Mouse (Mus musculus): ENCODE measurements around the gene Noc4l. TPM values are rescaled to one million over a fixed set of nuclear protein-coding genes. Genes with fewer than 3 reads are reported as not detected.

The Noc4l gene
- polyA plus RNA-seq, 1 experiment from 2014 or later: 24.1 TPM

DNA sequence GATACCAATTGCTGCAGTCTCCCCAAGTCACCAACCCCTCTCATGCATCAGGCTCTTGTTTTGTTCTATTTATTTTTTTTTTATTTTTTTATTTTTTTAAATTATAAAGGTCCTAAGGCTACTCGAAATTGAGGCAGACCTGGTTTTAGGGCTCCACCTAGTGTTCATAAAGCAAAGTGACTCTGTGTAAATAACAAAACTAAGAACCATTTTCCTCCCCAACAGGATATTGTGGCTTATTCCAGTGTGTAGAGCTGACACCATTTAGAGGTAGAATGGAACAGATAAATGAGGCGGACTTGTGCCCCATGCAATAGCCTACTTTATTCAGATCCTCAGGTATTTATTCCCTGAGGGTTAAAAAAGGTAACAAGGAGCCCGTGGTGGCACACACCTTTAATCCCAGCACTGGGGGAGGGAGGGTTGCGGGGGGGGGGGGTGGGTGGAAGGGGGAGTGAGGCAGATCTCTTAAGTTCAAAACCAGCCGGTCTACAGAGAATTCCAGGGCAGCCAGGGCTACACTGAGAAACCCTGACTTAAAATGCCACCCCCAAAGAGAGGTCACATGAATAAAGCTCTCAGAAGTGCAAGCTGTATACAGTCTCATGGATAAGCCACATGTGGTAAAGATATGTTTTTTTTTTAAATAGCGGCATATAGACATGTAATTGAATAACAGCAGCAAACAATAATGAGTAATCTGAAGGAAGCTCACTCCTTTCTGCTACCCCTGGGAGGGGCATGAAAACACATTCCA, 17.1 kb downstream of the Noc4l start:
- 32% methylated on average over 6 of the region's 6 CpGs for WGBS
- no peak for ATAC-seq (replicated peaks; ENCODE audit: insufficient number of reproducible peaks, insufficient read depth, low FRiP score, low read depth)
- Histone ChIP-seq H3K27ac (no peak overlapping the region), H3K27me3 (peaks cover 21% of the 10 kb centered on the region), H3K4me1 (replicated peaks) (no peaks in the 10 kb centered on the region), H3K9ac (no peak overlapping the region), H3K4me2 (no peak overlapping the region), H3K9me3 (replicated peaks) (no peaks in the 10 kb centered on the region), H3K36me3 (no peaks in the 10 kb centered on the region), H3K4me3 (no peak overlapping the region)

DNA sequence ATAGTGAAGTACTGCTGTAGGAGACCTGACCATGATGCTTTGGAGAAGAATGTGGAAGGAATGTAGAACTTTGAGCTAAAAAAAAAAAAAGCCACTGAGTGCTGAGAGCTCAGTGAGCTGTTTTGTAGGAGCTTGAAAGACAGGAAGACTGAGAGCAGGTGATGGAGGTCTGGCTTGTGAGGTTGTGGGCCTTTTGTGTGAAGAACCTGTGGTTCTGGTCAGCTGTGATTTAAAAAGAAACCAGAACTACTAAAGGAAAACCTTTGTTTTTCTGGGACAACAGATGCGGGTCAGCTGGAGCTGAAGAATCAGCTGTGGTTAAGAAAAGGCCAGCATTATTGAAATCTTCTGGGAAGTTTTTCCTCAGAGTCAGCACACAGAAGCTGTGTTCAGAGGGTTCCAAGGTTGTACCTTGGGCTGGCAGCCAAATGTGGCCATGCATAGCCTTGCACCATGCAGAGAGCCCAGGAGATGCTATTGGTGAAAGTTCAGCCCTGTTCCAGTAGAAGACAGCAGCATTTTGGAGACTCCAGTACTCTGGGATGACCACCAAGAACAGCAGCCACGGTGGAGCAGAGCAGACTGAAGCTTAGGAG, 23.6 kb downstream of the Noc4l start:
- Histone ChIP-seq H3K4me1 (replicated peaks) (peaks cover 3% of the 10 kb centered on the region; the same call in 1 of the 2 replicates), H3K27ac (no peak overlapping the region), H3K27me3 (peaks cover 42% of the 10 kb centered on the region), H3K4me2 (no peak overlapping the region), H3K9me3 (replicated peaks) (no peaks in the 10 kb centered on the region), H3K9ac (no peak overlapping the region), H3K36me3 (no peaks in the 10 kb centered on the region), H3K4me3 (no peak overlapping the region)
- WGBS: 77% methylated on average over 2 of the region's 2 CpGs
- no peak for ATAC-seq (replicated peaks; ENCODE audit: insufficient number of reproducible peaks, insufficient read depth, low FRiP score, low read depth)

DNA sequence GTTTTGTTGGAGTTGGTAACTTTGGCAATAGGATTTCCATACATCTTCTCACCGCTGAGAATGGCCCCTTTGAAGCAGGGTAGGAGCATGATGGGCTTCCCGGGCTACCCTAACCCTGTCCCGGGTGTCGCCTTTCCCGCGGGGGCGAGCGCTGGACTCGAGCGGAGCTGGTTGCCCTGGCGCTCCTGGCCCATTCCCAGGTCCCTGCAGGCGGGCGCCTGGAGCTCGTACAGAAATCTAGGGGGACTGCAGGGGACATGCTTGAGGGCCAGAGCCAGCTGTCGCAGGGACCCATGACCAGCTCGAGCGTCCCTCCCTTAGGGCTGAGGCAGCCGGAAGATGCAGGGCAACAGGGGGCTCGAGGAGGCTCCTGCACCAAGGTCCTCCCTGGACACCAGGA, 25.1 kb downstream of the Noc4l start:
- no peak overlapping the region for H3K9ac ChIP-seq
- H3K27me3 ChIP-seq: peaks cover 35% of the 10 kb centered on the region
- no peaks in the 10 kb centered on the region for H3K9me3 ChIP-seq (replicated peaks)
- 6% methylated on average over 19 of the region's 19 CpGs for WGBS
- no peaks in the 10 kb centered on the region for H3K36me3 ChIP-seq
- H3K4me1 ChIP-seq (replicated peaks): peaks cover 3% of the 10 kb centered on the region; the same call in 1 of the 2 replicates
- no peak overlapping the region for H3K4me3 ChIP-seq
- H3K27ac ChIP-seq: no peak overlapping the region
- no peak overlapping the region for H3K4me2 ChIP-seq
- ATAC-seq (replicated peaks; ENCODE audit: insufficient number of reproducible peaks, insufficient read depth, low FRiP score, low read depth): no peak

DNA sequence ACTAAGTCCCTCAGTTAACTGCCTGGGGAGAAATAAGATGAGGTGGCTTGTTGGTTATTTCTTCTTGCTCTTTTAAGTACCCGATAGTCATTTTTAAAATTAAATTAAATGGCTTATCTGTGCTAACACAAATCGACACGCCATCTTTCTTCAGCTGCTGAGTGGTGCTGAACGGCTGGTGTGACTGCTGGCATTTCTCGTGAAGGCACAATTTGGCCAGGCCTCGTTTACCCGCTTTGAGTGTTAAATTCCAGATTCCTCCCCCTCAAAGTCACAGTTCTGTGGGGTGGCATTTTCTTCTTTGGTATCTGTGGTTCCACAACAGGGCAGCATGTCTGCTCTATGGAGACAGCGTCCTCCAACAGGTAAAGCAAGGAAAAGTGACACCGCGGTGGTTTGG, 25.9 kb downstream of the Noc4l start:
- H3K9me3 ChIP-seq (replicated peaks): no peaks in the 10 kb centered on the region
- no peaks in the 10 kb centered on the region for H3K36me3 ChIP-seq
- H3K27ac ChIP-seq: no peak overlapping the region
- no peak overlapping the region for H3K4me2 ChIP-seq
- WGBS: 53% methylated on average over 10 of the region's 10 CpGs
- no peak overlapping the region for H3K4me3 ChIP-seq
- peaks cover 35% of the 10 kb centered on the region for H3K27me3 ChIP-seq
- H3K4me1 ChIP-seq (replicated peaks): peaks cover 3% of the 10 kb centered on the region; the same call in 1 of the 2 replicates
- ATAC-seq (replicated peaks; ENCODE audit: insufficient number of reproducible peaks, insufficient read depth, low FRiP score, low read depth): no peak
- no peak overlapping the region for H3K9ac ChIP-seq

DNA sequence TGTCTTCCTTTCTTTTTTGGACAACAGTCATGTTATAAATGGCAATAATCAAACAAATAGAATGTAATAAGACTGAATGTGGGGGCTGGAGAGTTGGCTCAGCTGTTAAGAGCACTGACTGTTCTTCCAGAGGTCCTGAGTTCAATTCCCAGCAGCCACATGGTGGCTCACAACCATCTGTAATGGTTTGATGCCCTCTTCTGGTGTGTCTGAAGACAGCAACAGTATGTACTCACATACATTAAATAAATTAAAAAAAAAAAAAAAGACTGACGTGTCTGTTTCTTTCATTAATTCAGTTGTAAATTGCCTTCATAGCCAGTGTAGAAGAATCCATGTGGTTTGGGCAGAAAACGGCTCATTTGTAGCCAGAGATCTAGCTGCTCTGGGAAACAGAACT, 28.9 kb downstream of the Noc4l start:
- H3K4me3 ChIP-seq: no peak overlapping the region
- no peak overlapping the region for H3K27ac ChIP-seq
- H3K4me1 ChIP-seq (replicated peaks): peaks cover 3% of the 10 kb centered on the region; the same call in 1 of the 2 replicates
- peaks cover 29% of the 10 kb centered on the region for H3K27me3 ChIP-seq
- no peak overlapping the region for H3K4me2 ChIP-seq
- no peak for ATAC-seq (replicated peaks; ENCODE audit: insufficient number of reproducible peaks, insufficient read depth, low FRiP score, low read depth)
- no peak overlapping the region for H3K9ac ChIP-seq
- H3K36me3 ChIP-seq: no peaks in the 10 kb centered on the region
- H3K9me3 ChIP-seq (replicated peaks): no peaks in the 10 kb centered on the region
- 78% methylated on average over 2 of the region's 2 CpGs for WGBS

DNA sequence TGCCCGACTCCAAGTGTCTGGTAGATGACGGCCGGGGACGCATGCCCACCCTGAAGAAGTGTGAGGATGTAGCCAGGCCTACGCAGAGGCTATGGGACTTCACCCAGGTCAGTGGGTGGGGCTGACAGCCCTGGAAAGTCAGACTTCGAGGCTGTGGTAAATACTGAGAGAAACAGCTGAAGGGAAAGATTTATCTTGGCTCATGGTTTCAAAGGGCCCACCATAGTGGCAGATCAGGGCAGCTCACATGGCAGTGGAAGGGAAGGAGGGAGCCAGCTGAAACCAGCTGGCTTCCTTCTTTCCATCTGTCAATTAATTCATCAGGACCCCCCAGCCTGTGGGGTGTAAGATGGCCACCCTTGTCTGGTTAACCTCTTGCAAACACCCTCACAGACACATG, 34.0 kb downstream of the Noc4l start:
- Histone ChIP-seq H3K4me3 (no peak overlapping the region), H3K4me2 (no peak overlapping the region), H3K4me1 (replicated peaks) (no peaks in the 10 kb centered on the region), H3K36me3 (no peaks in the 10 kb centered on the region), H3K27me3 (0 out of 2 replicates have a peak, but pooled peaks cover 3% of the 10 kb centered on the region), H3K27ac (no peak overlapping the region), H3K9me3 (replicated peaks) (no peaks in the 10 kb centered on the region), H3K9ac (no peak overlapping the region)
- WGBS: 85% methylated on average over 6 of the region's 6 CpGs
- ATAC-seq (replicated peaks; ENCODE audit: insufficient number of reproducible peaks, insufficient read depth, low FRiP score, low read depth): no peak

DNA sequence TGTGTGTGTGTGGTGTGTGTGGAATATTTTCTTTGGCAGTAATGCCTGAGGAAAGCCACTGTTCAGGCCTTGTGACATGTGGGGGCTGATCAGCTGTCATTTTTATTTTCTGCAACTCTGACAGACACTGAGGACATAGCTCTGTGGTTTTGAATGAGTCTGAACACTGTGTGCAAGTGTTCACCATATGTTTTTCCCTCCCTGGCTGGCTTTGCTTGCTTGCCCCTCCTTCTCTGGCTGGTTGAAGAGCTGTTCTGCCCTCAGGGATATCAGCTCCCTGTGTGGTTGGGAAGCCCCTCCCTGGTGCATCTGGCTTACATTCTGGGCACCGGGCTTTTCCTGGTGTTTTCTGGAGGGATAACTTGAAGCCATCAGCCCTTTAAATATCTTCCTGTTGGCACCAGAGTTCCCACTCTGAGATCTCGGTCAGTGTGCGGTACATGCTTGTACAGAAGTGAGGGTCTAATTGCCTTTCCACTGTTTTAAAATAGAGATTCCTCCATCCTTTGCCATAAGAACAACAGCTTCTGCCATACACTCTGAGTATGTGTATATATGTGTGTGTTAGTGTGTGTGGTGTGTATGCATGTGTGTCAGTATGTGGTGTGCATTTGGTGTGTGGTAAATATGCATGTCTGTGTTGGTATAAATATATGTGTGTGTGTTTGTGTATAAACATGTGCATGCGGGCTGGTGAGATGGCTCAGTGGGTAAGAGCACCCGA, 41.6 kb downstream of the Noc4l start:
- Histone ChIP-seq H3K4me2 (no peak overlapping the region), H3K27me3 (no peaks in the 10 kb centered on the region), H3K9me3 (replicated peaks) (no peaks in the 10 kb centered on the region), H3K9ac (no peak overlapping the region), H3K27ac (no peak overlapping the region), H3K36me3 (no peaks in the 10 kb centered on the region), H3K4me1 (replicated peaks) (no peaks in the 10 kb centered on the region), H3K4me3 (no peak overlapping the region)
- 75% methylated on average over 5 of the region's 5 CpGs for WGBS
- ATAC-seq (replicated peaks; ENCODE audit: insufficient number of reproducible peaks, insufficient read depth, low FRiP score, low read depth): no peak

DNA sequence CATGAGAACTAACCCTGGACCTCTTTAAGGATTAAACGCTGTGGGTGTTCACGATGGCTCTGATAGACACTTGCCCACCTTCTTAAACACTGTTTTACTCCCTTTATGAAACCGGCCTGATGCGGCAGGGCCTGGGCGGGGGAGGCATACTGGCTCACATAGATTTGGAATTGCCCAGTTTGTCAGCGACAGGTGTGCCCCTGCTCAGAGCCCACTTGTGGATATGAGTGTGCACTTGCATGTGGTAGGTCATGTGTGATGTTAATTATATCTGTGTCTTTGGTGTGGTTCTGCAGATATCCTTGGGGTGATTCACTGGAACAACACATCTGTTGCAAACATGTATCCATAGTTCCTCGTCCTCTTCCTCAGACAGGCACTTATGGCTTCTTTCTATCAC, 42.7 kb downstream of the Noc4l start:
- Histone ChIP-seq H3K36me3 (no peaks in the 10 kb centered on the region), H3K4me2 (no peak overlapping the region), H3K9ac (no peak overlapping the region), H3K4me1 (replicated peaks) (no peaks in the 10 kb centered on the region), H3K27ac (no peak overlapping the region), H3K4me3 (no peak overlapping the region), H3K27me3 (no peaks in the 10 kb centered on the region), H3K9me3 (replicated peaks) (no peaks in the 10 kb centered on the region)
- WGBS: 85% methylated on average over 7 of the region's 7 CpGs
- ATAC-seq (replicated peaks; ENCODE audit: insufficient number of reproducible peaks, insufficient read depth, low FRiP score, low read depth): no peak

DNA sequence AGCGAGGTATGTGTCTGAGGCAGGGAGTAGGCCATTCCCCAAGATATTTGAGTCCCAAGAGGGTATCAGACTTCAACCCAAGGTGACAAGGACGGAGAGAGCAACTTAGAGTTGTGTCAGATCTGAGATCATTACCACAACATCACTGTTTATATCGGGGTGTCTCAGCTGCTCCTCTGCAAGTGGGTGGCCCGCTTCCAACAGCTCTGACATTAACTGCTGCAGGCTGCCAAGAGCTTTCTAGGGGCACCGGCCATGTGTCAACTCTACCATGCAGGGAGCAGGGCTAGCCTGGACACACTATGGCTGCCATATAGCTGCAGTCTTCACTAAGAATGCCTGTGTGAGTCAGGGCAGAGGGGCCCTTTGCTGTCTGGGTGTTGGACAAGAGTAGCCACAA, 43.3 kb downstream of the Noc4l start:
- Histone ChIP-seq H3K4me2 (no peak overlapping the region), H3K27me3 (no peaks in the 10 kb centered on the region), H3K4me1 (replicated peaks) (no peaks in the 10 kb centered on the region), H3K4me3 (no peak overlapping the region), H3K9ac (no peak overlapping the region), H3K9me3 (replicated peaks) (no peaks in the 10 kb centered on the region), H3K27ac (no peak overlapping the region), H3K36me3 (no peaks in the 10 kb centered on the region)
- WGBS: 67% methylated on average over 5 of the region's 5 CpGs
- ATAC-seq (replicated peaks; ENCODE audit: insufficient number of reproducible peaks, insufficient read depth, low FRiP score, low read depth): no peak

DNA sequence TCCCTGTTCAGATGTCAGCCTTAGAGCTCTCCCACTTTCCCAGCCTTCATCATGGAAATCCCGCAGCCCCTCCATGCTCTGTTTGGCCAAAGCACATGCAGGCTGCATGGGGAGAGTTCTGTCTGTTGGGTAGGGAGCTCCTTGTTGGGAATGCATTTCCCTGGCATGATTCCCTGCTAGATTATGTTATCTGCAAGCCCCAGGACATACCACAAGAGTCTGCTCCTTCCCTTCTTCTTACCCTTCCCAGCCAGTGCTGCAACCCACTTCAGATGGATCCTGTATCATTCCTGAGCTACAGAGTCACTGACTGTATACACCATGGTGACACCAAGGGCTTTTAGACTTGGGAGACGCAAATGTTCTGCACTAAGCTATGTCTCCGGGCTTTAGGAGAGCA, 43.8 kb downstream of the Noc4l start:
- Histone ChIP-seq H3K4me3 (no peak overlapping the region), H3K27ac (no peak overlapping the region), H3K4me2 (no peak overlapping the region), H3K27me3 (no peaks in the 10 kb centered on the region), H3K9ac (no peak overlapping the region), H3K36me3 (no peaks in the 10 kb centered on the region), H3K9me3 (replicated peaks) (no peaks in the 10 kb centered on the region), H3K4me1 (replicated peaks) (no peaks in the 10 kb centered on the region)
- no peak for ATAC-seq (replicated peaks; ENCODE audit: insufficient number of reproducible peaks, insufficient read depth, low FRiP score, low read depth)
- 65% methylated on average over 3 of the region's 3 CpGs for WGBS

DNA sequence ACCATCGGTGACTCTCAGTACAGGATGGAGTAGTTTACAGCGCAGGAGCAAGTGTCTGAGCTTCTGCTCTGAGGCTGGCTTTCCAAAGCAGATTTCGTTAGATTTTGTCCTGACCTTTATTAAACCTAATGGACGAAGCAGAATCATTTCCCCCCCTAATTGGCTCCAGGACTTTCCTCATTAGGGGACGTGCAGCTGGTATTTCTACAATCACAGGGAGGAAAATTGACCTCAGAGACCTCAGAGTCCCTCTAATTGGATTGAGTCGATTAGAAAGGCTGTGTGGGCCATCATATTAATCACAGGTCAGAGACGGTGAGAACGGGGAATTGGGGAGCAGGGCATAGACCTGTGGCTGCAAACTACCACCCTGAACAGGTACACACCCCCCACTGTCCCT, 44.3 kb downstream of the Noc4l start:
- H3K9me3 ChIP-seq (replicated peaks): no peaks in the 10 kb centered on the region
- H3K36me3 ChIP-seq: no peaks in the 10 kb centered on the region
- H3K4me2 ChIP-seq: no peak overlapping the region
- H3K9ac ChIP-seq: no peak overlapping the region
- no peak overlapping the region for H3K27ac ChIP-seq
- H3K27me3 ChIP-seq: no peaks in the 10 kb centered on the region
- ATAC-seq (replicated peaks; ENCODE audit: insufficient number of reproducible peaks, insufficient read depth, low FRiP score, low read depth): no peak
- H3K4me3 ChIP-seq: no peak overlapping the region
- no peaks in the 10 kb centered on the region for H3K4me1 ChIP-seq (replicated peaks)
- WGBS: 65% methylated on average over 8 of the region's 8 CpGs

All from heart, embryonic 15.5 days (tissue).